Comparison of ENCODE assay signal across 11 mouse cellular contexts in the genomic region with DNA sequence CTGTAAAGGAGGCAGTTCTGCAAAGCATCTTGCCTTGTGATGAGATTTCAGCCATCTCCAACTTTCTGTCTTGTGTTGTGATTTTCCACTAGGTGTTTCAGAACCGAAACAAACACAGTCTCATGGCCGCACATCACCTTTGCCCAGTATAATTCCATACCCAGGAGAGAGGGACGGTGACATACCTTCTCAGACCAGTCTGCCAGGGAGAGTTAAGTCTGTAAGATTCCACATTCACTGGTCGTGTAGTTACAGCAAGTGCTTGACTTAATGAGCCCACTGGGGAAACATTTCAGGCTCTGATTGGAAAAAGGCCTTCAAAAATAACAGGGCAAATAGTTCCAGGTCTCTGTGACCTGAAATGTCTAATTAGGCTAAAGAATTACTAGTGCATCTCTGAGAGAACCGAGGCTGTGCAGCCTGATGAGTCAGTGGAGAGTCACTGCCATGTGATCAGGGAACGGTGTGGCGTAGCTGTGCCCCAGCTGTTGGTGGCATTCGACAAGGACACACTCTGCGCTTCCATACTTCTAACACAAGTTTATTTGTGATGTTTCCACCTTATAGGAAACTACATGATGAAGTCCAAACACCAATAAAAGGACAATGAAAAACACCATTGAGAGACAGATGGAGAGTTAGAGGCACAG. TPM values are rescaled to one million over a fixed set of nuclear protein-coding genes. Genes with fewer than 3 reads are reported as not detected.
DNase-seq lines count a peak whose midpoint lies in the region; ATAC-seq and TF ChIP-seq lines count a peak whose summit lies in the region.
"Had no signal": no experiment of that assay in that cellular context is flagged by ENCODE, and none has a peak within 500 bp of the region (broad histone marks: within the 10 kb centered on the region; RNA-seq: fewer than 3 reads in every experiment).

No protein-coding gene starts in this region.

- H3ac ChIP-seq in myocyte (ENCODE audit: control insufficient read depth, insufficient read length) = no peak overlapping the region

- 73% methylated on average over 9 of the region's 9 CpGs for WGBS in lung, embryonic 14.5 days
- WGBS in forebrain, postnatal 0 days = 72% methylated on average over 9 of the region's 9 CpGs

- ATAC-seq in lung, embryonic 14.5 days (ENCODE audit: insufficient read depth) = peak; percentile 61; the same call in 1 of the 2 replicates
- ATAC-seq in forebrain, postnatal 0 days = peak; percentile 47
- ATAC-seq in megakaryocyte-erythroid progenitor cell, adult 5-6 weeks (replicated peaks; ENCODE audit: low FRiP score, low TSS enrichment, poor library complexity, severe bottlenecking) = no peak

- TF ChIP-seq POLR2A in myocyte (IDR thresholded peaks at IDR 0.05; ENCODE audit: insufficient read length, low read depth) = no peak

- no peak for DNase-seq in lung, embryonic 14.5 days
- DNase-seq in lung, postnatal 36 days = no peak
- DNase-seq in adrenal gland, postnatal 10 days = peak; percentile 42
- no peak for DNase-seq in forebrain, postnatal 0 days
- DNase-seq in cerebellum, postnatal 4 days (ENCODE audit: low spot score in 2 of 2) = no peak
- DNase-seq in liver = no peak
- DNase-seq: cerebellum, adult 11-12 months had no signal

- no peaks in the 10 kb centered on the region for H3K36me3 ChIP-seq in lung, embryonic 14.5 days (ENCODE audit: insufficient read depth)
- H3K36me3 ChIP-seq in forebrain, postnatal 0 days (ENCODE audit: insufficient read depth) = no peaks in the 10 kb centered on the region
- no peaks in the 10 kb centered on the region for H3K36me3 ChIP-seq in myocyte (ENCODE audit: control insufficient read depth, insufficient read depth)
- H3K36me3 ChIP-seq: heart, embryonic 12.5 days; liver, embryonic 15.5 days had no signal

- no peak overlapping the region for H3K27ac ChIP-seq in lung, embryonic 14.5 days (ENCODE audit: low read depth)
- H3K27ac ChIP-seq in forebrain, postnatal 0 days (ENCODE audit: low read depth, low read length) = no peak overlapping the region
- H3K27ac ChIP-seq: liver, embryonic 15.5 days had no signal

- no peaks in the 10 kb centered on the region for H3K79me2 ChIP-seq in myocyte (ENCODE audit: control insufficient read depth, insufficient read depth)

- H3K9me3 ChIP-seq in lung, embryonic 14.5 days (ENCODE audit: low read depth, low read length) = no peaks in the 10 kb centered on the region
- H3K9me3 ChIP-seq in forebrain, postnatal 0 days (ENCODE audit: low read length) = no peaks in the 10 kb centered on the region
- H3K9me3 ChIP-seq: heart, embryonic 12.5 days; liver, embryonic 15.5 days had no signal

- no peak for TF ChIP-seq CTCF in lung, embryonic 14.5 days (IDR thresholded peaks at IDR 0.05; ENCODE audit: low read depth)
- no peak for TF ChIP-seq CTCF in forebrain, postnatal 0 days (IDR thresholded peaks at IDR 0.05; ENCODE audit: low read depth)

- H3K9ac ChIP-seq in lung, embryonic 14.5 days = no peak overlapping the region
- H3K9ac ChIP-seq in forebrain, postnatal 0 days = no peak overlapping the region
- H3K9ac ChIP-seq: heart, embryonic 12.5 days; liver, embryonic 15.5 days had no signal

- no peaks in the 10 kb centered on the region for H3K27me3 ChIP-seq in lung, embryonic 14.5 days (ENCODE audit: insufficient read depth, low read length)
- no peaks in the 10 kb centered on the region for H3K27me3 ChIP-seq in forebrain, postnatal 0 days (ENCODE audit: insufficient read depth, low read length)
- H3K27me3 ChIP-seq in myocyte (ENCODE audit: control insufficient read depth, insufficient read depth, insufficient read length) = no peaks in the 10 kb centered on the region
- H3K27me3 ChIP-seq: heart, embryonic 12.5 days; liver, embryonic 15.5 days had no signal

- H3K4me1 ChIP-seq in lung, embryonic 14.5 days (ENCODE audit: insufficient read depth) = no peaks in the 10 kb centered on the region
- no peaks in the 10 kb centered on the region for H3K4me1 ChIP-seq in forebrain, postnatal 0 days (ENCODE audit: insufficient read depth)
- H3K4me1 ChIP-seq: heart, embryonic 12.5 days; liver, embryonic 15.5 days had no signal

- H3K4me3 ChIP-seq in lung, embryonic 14.5 days (ENCODE audit: low read depth, low read length) = no peak overlapping the region
- no peak overlapping the region for H3K4me3 ChIP-seq in forebrain, postnatal 0 days (ENCODE audit: low read depth, low read length)
- no peak overlapping the region for H3K4me3 ChIP-seq in myocyte
- H3K4me3 ChIP-seq: heart, embryonic 12.5 days; liver, embryonic 15.5 days had no signal

- H3K4me2 ChIP-seq in lung, embryonic 14.5 days = no peak overlapping the region
- no peak overlapping the region for H3K4me2 ChIP-seq in forebrain, postnatal 0 days (ENCODE audit: low read depth)
- H3K4me2 ChIP-seq in myocyte (ENCODE audit: low read depth) = peak overlapping the region; percentile 78
- H3K4me2 ChIP-seq: heart, embryonic 12.5 days; liver, embryonic 15.5 days had no signal

TF ChIP-seq in myocyte, 11 proteins besides CTCF, POLR2A, EP300 and RAD21:
- no peak for TF ChIP-seq POLR2AphosphoS2 (IDR thresholded peaks at IDR 0.05; ENCODE audit: insufficient read length, low read depth)
- TF ChIP-seq USF1 (IDR thresholded peaks at IDR 0.05; ENCODE audit: low read depth) = peak; percentile 51

RNA-seq across cellular contexts. Expression of gene Tmem144, which starts 43.9 kb away (rescaled TPM):
- polyA plus RNA-seq in lung, embryonic 14.5 days (2014; fragmentation: Nextera tagmentation; extraction: Ambion mirVana) = 5.0 and 5.4 TPM in 2 replicates
- total RNA-seq in adrenal gland, postnatal 10 days (2021) = 1 to 10 TPM; 5.2 to 8.4 TPM
- total RNA-seq in forebrain, postnatal 0 days (2014; rRNA removed) = 1.00 and 1.2 TPM in 2 replicates
- polyA plus RNA-seq in forebrain, postnatal 0 days (2015; fragmentation: Nextera tagmentation; extraction: Ambion mirVana) = 1.4 and 2.6 TPM in 2 replicates
- polyA plus RNA-seq in myocyte (2012; fragmentation: generic; extraction: Trizol) = 0.92 TPM
- not detected in 2 replicates for total RNA-seq in megakaryocyte-erythroid progenitor cell, adult 5-6 weeks (2014; fragmentation: Nextera tagmentation)
- 0.30 TPM in 1 of 2 replicates, not detected in the other for total RNA-seq in megakaryocyte-erythroid progenitor cell, adult 5-6 weeks (2017)
